Mouse (Mus musculus) erythroblast, embryonic 14.5 days (primary cell): ENCODE data around the gene Gjb1. TPM values are rescaled to one million over a fixed set of nuclear protein-coding genes. Genes with fewer than 3 reads are reported as not detected.

Experiments used
- H3K27me3 ChIP-seq: 2 replicates; pipeline ENCODE4 v1.6.1; 2012; ENCODE audit warnings: inconsistent platforms; ENCODE audit not compliant: control insufficient read depth
- H3K36me3 ChIP-seq: 2 replicates; pipeline ENCODE4 v1.6.1; 2012; ENCODE audit warnings: mild to moderate bottlenecking, inconsistent platforms; ENCODE audit not compliant: control insufficient read depth
- H3K4me1 ChIP-seq: 2 replicates; pipeline ENCODE4 v1.6.1; 2012; ENCODE audit warnings: inconsistent platforms; ENCODE audit not compliant: control insufficient read depth
- H3K4me3 ChIP-seq: replicated peaks from 2 replicates; pipeline ENCODE3; 2012; ENCODE audit warnings: moderate library complexity, mild to moderate bottlenecking, inconsistent platforms
- H3K9me3 ChIP-seq: 2 replicates; pipeline ENCODE4 v1.6.1; 2012; ENCODE audit warnings: low read length, inconsistent platforms, mixed read lengths; ENCODE audit not compliant: control insufficient read depth
- GATA1 ChIP-seq: IDR thresholded peaks from 2 replicates; pipeline ENCODE4 v1.6.1; 2012; ENCODE audit warnings: low read length, inconsistent platforms, mixed read lengths
- TAL1 ChIP-seq: IDR thresholded peaks from 3 replicates; pipeline ENCODE4 v1.6.1; 2012; ENCODE audit warnings: low read length, inconsistent platforms, mixed read lengths
- polyA plus RNA-seq: library from polyadenylated mRNA; stranded (reverse); fragments of >175 nt; gene quantifications from 2 replicates; pipeline ENCODE4 v1.2.3, GENCODE M21; 2012

Gjb1 gene
- polyA plus RNA-seq, 1 experiment, result 0.13 TPM

DNA sequence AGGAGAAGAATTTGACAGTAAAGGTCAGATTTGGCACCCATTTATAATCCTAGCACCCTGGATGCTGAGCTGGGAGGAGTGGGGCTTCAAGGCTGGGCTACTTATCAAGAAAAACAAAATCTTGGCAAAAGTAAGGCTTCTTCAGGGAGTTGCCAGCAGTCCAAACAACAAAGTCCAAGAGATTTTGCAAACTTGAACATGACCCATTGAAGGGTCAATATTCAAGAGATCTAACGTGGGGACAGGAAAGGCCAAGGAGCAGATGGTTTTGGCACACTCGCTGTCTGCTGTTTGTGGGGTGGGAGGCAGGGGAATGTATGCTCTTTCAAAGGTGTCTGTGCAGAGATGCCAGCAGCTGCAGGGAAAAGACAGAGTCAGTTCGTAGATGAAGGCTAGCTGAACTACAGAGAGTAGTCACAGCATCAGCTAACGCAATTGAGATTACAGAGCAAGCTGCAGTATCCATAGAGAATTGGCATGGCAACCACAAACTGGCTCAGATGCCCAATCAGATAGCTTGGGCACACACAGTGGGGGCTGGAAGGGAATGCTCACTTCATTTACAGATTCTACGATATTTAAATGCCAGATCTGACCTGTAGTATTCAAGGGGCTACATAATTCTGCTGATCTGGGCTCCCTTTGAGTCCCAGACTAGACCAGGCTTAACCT is 12.8 kb downstream of the Gjb1 start:
- H3K9me3 ChIP-seq, result peaks cover under 1% of the 10 kb centered on the region
- no peaks in the 10 kb centered on the region for H3K4me1 ChIP-seq
- no peaks in the 10 kb centered on the region; the same call in 1 of the 2 replicates for H3K36me3 ChIP-seq
- no peak overlapping the region for H3K4me3 ChIP-seq
- TF ChIP-seq GATA1, result no peak
- no peak for TF ChIP-seq TAL1
- peaks cover 32% of the 10 kb centered on the region for H3K27me3 ChIP-seq

GRCm38 (mm10) chrX:101394341-101394740 is 18.2 kb downstream of the Gjb1 start:
- H3K9me3 ChIP-seq, result no peaks in the 10 kb centered on the region
- H3K27me3 ChIP-seq, result peaks cover 22% of the 10 kb centered on the region
- H3K4me1 ChIP-seq, result no peaks in the 10 kb centered on the region
- H3K4me3 ChIP-seq, result no peak overlapping the region
- TF ChIP-seq GATA1 (no peak), TAL1 (no peak)
- no peaks in the 10 kb centered on the region for H3K36me3 ChIP-seq

DNA sequence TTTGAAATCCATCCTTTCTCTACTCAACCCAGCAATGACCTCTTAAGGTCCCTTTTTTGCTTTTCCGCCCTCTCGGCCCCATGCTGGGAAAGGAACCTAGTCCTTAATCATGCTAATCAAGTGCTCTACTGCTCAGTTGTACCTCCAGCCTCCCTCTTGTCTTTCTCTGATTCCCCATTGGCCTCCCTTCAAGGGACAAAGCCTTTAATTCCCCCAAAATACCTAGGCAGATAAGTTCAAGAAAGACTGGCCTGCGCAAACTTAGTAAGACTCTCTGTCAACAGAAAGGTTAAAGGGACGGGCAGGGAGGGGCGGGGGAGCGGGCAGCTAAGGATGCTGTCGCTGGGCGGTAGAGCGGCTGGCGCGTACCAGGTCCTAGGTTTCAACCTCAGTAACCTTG is 20.3 kb downstream of the Gjb1 start:
- H3K4me1 ChIP-seq, result no peaks in the 10 kb centered on the region
- H3K36me3 ChIP-seq, result no peaks in the 10 kb centered on the region
- no peaks in the 10 kb centered on the region for H3K9me3 ChIP-seq
- H3K27me3 ChIP-seq, result peaks cover 22% of the 10 kb centered on the region
- TF ChIP-seq TAL1, result no peak
- no peak for TF ChIP-seq GATA1
- H3K4me3 ChIP-seq, result no peak overlapping the region

GRCm38 (mm10) chrX:101418946-101419724 is 43.0 kb downstream of the Gjb1 start:
- H3K27me3 ChIP-seq, result 0 out of 2 replicates have a peak, but pooled peaks cover 2% of the 10 kb centered on the region
- no peak for TF ChIP-seq GATA1
- no peak for TF ChIP-seq TAL1

GRCm38 (mm10) chrX:101419725-101420699 is 43.8 kb downstream of the Gjb1 start:
- H3K27me3 ChIP-seq, result 0 out of 2 replicates have a peak, but pooled peaks cover 2% of the 10 kb centered on the region
- no peak for TF ChIP-seq TAL1
- TF ChIP-seq GATA1, result no peak

More at GRCm38 (mm10) chrX:101418946-101419724, 43.0 kb downstream of the Gjb1 start:
- Histone ChIP-seq H3K4me3 (peak overlapping the region; percentile 67), H3K9me3 (no peaks in the 10 kb centered on the region), H3K4me1 (peaks cover 21% of the 10 kb centered on the region), H3K36me3 (peaks cover 4% of the 10 kb centered on the region; the same call in 1 of the 2 replicates)

DNA sequence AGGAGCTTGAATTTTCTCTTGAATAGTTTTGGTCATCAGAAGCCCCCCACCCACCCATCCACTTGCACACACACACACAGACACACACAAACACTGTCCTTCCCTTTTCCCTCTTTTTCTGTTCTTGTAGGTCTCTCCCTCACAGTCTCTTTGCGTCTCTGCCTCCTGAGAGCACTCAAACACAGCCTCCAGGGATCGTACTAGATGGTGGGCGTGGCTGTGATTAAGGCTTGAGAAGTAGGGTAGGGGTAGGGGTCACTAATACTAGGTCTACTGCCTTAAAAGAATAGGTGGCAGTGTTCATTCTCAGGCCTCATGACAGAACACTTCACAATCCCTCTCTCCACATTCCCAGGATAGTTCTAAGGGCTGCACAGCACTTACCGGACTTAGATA is 44.5 kb downstream of the Gjb1 start, which contains the start of gene Zmym3:
Gene Zmym3 (minus strand): TSS at position 150 of the 396 bp plus-strand sequence.
- peak within 1 kb of the TSS; percentile 67 for H3K4me3 ChIP-seq
- no peaks in the 10 kb centered on the region for H3K36me3 ChIP-seq
- TF ChIP-seq GATA1, result no peak
- TF ChIP-seq TAL1, result no peak
- H3K27me3 ChIP-seq, result 0 out of 2 replicates have a peak, but pooled peaks cover 2% of the 10 kb centered on the region
- H3K4me1 ChIP-seq, result peaks cover 21% of the 10 kb centered on the region
- H3K9me3 ChIP-seq, result no peaks in the 10 kb centered on the region

More at GRCm38 (mm10) chrX:101419725-101420699, 43.8 kb downstream of the Gjb1 start:
- Histone ChIP-seq H3K36me3 (peaks cover 1% of the 10 kb centered on the region; the same call in 1 of the 2 replicates), H3K9me3 (no peaks in the 10 kb centered on the region), H3K4me3 (peak overlapping the region; percentile 67), H3K4me1 (peaks cover 21% of the 10 kb centered on the region)

- Histone ChIP-seq H3K36me3 (no peaks in the 10 kb centered on the region), H3K9me3 (no peaks in the 10 kb centered on the region), H3K27me3 (0 out of 2 replicates have a peak, but pooled peaks cover 2% of the 10 kb centered on the region), H3K4me3 (no peak overlapping the region), H3K4me1 (peaks cover 34% of the 10 kb centered on the region)
- no peak for TF ChIP-seq GATA1
- no peak for TF ChIP-seq TAL1
Measured at GRCm38 (mm10) chrX:101423462-101423861, 47.3 kb downstream of the Gjb1 start.

GRCm38 (mm10) chrX:101427774-101428173 is 51.6 kb downstream of the Gjb1 start:
- H3K9me3 ChIP-seq, result peaks cover 4% of the 10 kb centered on the region; the same call in 1 of the 2 replicates
- no peak overlapping the region for H3K4me3 ChIP-seq
- peaks cover 15% of the 10 kb centered on the region for H3K36me3 ChIP-seq
- H3K27me3 ChIP-seq, result no peaks in the 10 kb centered on the region; the same call in 1 of the 2 replicates
- H3K4me1 ChIP-seq, result peaks cover 20% of the 10 kb centered on the region
- no peak for TF ChIP-seq GATA1
